Mouse (Mus musculus): ENCODE measurements around the gene Parva.

Gene Parva

GRCm38 (mm10) chr7:112472024-112472707 lies 44.9 kb downstream of the Parva start:
- DNase-seq (ENCODE audit: low read depth, low spot score) = no peak

GRCm38 (mm10) chr7:112472708-112473281 lies 45.5 kb downstream of the Parva start:
- no peak for DNase-seq (ENCODE audit: low read depth, low spot score)

GRCm38 (mm10) chr7:112473649-112474435 lies 46.5 kb downstream of the Parva start:
- DNase-seq (ENCODE audit: low read depth, low spot score) = no peak

DNA sequence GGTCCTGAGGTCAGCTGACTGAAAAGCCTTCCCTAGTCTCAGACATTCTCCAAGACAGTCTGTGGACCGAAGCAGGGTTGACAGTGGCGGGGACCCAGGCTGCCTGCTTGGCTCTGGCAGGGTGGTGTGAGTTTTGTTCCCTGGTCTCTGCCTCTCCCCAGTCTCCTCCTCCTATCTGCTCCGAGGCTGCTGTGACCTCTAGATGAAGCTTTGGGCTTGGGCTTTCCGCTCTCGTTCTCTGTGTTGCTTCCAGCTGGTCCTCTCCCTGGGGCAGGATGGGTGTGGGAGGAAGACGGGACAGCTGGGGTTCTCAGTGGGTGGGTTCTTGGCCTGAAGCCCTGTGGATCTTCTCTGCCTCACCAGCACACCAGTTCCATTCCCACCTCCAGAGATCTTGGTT lies 51.8 kb downstream of the Parva start:
- peak; percentile 81 for DNase-seq (ENCODE audit: low read depth, low spot score)

GRCm38 (mm10) chr7:112481031-112481430 lies 53.7 kb downstream of the Parva start:
- DNase-seq (ENCODE audit: low read depth, low spot score) = no peak

- DNase-seq (ENCODE audit: low read depth, low spot score) = peak; percentile 70
Measured at GRCm38 (mm10) chr7:112482572-112482971, 55.3 kb downstream of the Parva start.

DNA sequence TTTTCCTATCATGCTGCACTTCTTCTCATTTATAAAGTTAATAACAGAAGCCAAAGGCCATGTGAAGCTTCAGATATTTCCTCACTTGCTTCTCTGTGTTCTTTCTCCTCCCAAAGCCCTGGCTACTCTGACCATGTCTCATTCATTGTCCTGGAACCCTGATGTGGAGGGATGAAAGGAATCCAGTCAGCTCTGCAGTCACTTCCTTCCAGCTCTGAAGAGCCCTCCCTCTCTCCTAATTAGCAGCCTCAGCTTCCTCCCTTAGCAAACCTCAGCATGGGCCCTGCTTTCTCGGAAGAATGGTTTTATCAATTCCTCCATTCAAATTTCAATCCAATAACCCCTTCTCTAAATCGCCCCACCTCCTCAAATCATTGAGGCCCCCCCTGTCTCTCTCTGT lies 56.1 kb downstream of the Parva start:
- DNase-seq (ENCODE audit: low read depth, low spot score) = no peak

- DNase-seq (ENCODE audit: low read depth, low spot score) = no peak
Measured at GRCm38 (mm10) chr7:112490825-112491224, 63.5 kb downstream of the Parva start.

GRCm38 (mm10) chr7:112491737-112492136 lies 64.4 kb downstream of the Parva start:
- DNase-seq (ENCODE audit: low read depth, low spot score) = no peak

- no peak for DNase-seq (ENCODE audit: low read depth, low spot score)
Measured at GRCm38 (mm10) chr7:112495950-112496349, 68.6 kb downstream of the Parva start.

GRCm38 (mm10) chr7:112496921-112497320 lies 69.6 kb downstream of the Parva start:
- DNase-seq (ENCODE audit: low read depth, low spot score) = no peak

- no peak for DNase-seq (ENCODE audit: low read depth, low spot score)
Measured at GRCm38 (mm10) chr7:112498591-112499301, 71.4 kb downstream of the Parva start.

DNA sequence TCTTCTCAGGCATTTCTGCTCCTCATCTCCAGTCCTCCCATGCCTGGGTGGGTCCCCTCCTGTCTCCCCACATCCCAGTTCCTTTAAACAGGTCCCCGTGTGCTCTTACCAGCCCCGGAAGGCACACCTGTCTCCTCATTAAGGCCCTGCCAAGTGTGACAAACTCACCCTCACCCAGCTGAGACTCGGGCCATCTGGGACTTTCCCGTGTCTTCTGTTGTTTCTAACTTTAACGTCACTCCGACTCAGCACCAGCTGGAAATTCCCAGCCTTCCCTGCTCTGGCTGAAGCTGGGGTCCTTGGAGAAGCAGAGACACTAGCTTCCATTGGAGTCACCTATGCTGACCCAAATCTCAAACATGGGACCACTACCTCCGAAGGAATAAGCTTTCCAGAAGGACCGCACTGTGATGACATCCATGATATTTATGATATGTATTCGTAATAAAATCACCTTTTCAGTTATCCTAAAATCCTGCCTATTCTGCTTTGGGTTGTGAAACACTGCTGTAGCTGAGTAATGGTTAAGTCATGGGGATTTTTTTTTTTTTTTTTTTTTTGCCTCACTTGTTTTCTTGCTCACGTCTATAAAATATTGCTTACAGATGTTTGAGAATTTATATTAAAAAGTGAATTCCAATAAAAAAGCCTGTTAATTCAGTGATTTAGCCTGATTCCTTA lies 72.3 kb downstream of the Parva start:
- DNase-seq (ENCODE audit: low read depth, low spot score) = peak; percentile 34

- no peak for DNase-seq (ENCODE audit: low read depth, low spot score)
Measured at GRCm38 (mm10) chr7:112500134-112500490, 72.8 kb downstream of the Parva start.

DNA sequence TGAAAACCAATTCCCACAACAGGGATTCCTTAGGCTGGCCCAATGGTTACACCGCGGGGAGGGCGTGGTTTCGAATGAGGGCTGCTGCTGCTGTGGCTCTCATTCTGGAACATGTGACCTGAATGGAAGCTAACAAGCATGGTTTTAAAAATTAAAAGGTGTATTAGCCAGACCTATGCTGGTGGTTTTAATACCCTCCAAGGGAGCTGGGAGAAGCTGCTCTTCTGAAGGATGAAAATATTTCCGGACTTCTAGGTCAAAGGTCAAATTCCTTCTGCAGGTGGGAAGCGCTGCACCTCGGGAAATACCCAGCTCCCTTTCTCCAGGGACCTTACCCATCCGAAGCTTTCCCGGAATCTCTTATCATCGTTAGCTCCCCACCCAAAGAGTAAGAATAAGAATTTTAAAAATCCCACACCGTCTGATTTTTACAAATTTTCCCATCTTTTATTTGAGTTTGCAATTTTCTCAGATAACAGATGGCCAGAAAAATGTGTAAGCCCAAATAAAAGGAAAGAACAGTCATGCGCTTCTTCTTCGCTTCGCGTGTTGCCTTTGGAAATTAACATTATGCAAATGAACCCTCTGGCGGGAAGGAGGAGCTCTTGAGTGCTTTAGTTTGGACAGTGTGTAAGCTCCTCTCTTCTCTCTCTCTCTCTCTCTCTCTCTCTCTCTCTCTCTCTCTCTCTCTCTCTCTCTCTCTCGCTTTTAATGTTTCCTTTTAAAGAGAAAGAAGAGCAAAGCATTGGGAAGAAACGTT lies 74.9 kb downstream of the Parva start:
- DNase-seq (ENCODE audit: low read depth, low spot score) = peak; percentile 78

DNA sequence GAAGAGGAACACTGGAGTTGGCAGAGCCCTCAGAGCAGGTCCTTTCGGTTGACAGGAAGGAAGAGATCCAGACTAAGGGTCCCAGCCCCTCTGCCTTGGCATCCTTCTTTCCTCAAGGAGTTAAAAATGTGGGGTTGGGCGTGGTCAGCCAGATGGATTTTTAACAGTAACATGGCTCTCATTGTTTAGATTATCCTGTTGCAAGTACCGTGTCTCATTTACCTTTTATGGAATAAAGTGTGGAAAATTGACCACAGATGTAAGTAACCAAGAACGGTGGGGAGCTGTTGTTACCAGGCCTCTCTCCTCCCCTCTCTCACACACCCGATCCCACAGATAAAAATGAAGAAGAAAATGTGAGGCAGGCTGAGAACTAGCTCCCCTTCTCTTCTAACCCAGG lies 75.5 kb downstream of the Parva start:
- no peak for DNase-seq (ENCODE audit: low read depth, low spot score)

DNA sequence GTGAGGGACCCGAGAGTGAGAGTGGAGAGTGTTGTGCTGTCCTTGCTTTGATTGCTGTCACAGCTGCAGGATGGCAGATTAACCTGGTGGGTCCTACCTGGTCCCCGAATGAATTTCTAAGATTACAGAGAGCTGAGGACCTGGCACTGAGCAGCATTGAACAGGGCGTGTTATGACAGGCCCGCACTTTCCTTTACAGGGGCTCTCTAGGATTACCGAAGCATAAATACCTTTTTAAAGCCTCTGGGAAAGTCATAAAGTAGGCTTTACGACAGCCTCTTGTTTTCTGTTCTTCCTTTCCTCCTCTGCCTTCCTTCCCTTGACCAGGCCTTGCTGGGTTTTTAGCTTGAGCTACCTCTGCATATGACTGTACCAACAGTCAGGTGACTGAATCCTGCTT lies 76.1 kb downstream of the Parva start:
- no peak for DNase-seq (ENCODE audit: low read depth, low spot score)

GRCm38 (mm10) chr7:112503917-112504316 lies 76.6 kb downstream of the Parva start:
- DNase-seq (ENCODE audit: low read depth, low spot score) = no peak

- no peak for DNase-seq (ENCODE audit: low read depth, low spot score)
Measured at GRCm38 (mm10) chr7:112509107-112509506, 81.8 kb downstream of the Parva start.

GRCm38 (mm10) chr7:112510336-112511048 lies 83.2 kb downstream of the Parva start:
- DNase-seq (ENCODE audit: low read depth, low spot score) = no peak
